Mouse (Mus musculus): ENCODE measurements around the gene Cacnb2. TPM values are rescaled to one million over a fixed set of nuclear protein-coding genes. Genes with fewer than 3 reads are reported as not detected.
A peak's percentile ranks its signal among the peaks of the same experiment; 100 is the strongest.

Cacnb2 gene
- polyA plus RNA-seq (2015; fragmentation: Nextera tagmentation; extraction: Ambion mirVana): 1.5 and 1.7 TPM in 2 replicates

- H3K36me3 ChIP-seq: no peaks in the 10 kb centered on the region
- WGBS: 52% methylated on average over 3 of the region's 3 CpGs
- H3K4me1 ChIP-seq: peaks cover 16% of the 10 kb centered on the region
- H3K27ac ChIP-seq: peak within 1 kb of the TSS; percentile 58; the same call in 1 of the 2 replicates
- peaks cover 31% of the 10 kb centered on the region for H3K27me3 ChIP-seq
- no peak for ATAC-seq (replicated peaks; ENCODE audit: low FRiP score)
- H3K9me3 ChIP-seq (replicated peaks): no peaks in the 10 kb centered on the region
- H3K4me3 ChIP-seq (replicated peaks): peak within 1 kb of the TSS; percentile 65
- peak within 1 kb of the TSS; percentile 97 for H3K4me2 ChIP-seq
- H3K9ac ChIP-seq: peak within 1 kb of the TSS; percentile 59
Measured at GRCm38 (mm10) chr2:14602788-14603187, at the start of gene Cacnb2. Cacnb2 (plus strand) TSS chr2:14603088.

GRCm38 (mm10) chr2:14568020-14568419, 34.9 kb upstream of the Cacnb2 start:
- Histone ChIP-seq H3K4me3 (replicated peaks) (no peak overlapping the region), H3K27me3 (no peaks in the 10 kb centered on the region), H3K9ac (no peak overlapping the region), H3K27ac (no peak overlapping the region), H3K4me1 (no peaks in the 10 kb centered on the region), H3K4me2 (no peak overlapping the region), H3K36me3 (no peaks in the 10 kb centered on the region), H3K9me3 (replicated peaks) (no peaks in the 10 kb centered on the region)
- ATAC-seq (replicated peaks; ENCODE audit: low FRiP score): peak; percentile 71
- 17% methylated on average over 2 of the region's 2 CpGs for WGBS

GRCm38 (mm10) chr2:14571300-14571699, 31.6 kb upstream of the Cacnb2 start:
- no peak for ATAC-seq (replicated peaks; ENCODE audit: low FRiP score)
- Histone ChIP-seq H3K9me3 (replicated peaks) (no peaks in the 10 kb centered on the region), H3K27ac (no peak overlapping the region), H3K4me1 (no peaks in the 10 kb centered on the region), H3K36me3 (no peaks in the 10 kb centered on the region), H3K4me3 (replicated peaks) (no peak overlapping the region), H3K4me2 (no peak overlapping the region), H3K27me3 (no peaks in the 10 kb centered on the region), H3K9ac (no peak overlapping the region)

DNA sequence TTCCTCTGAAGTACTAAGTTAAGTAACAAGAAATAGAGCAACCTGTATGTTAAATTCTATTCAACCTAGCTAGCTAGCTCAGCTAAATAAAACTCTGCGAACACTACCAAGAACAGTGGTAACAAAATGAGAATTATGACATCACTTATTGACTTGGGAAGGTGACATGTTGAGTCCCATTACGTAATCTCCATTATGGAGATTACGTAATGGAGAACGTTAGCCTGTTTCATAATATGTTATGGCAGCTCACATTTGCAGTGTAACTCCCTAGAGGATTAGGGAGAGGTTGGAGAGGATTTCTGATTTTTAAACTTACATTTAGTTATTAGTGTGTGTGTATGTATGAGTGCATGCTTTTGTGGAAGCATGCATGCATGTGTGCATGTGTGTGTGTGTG, 13.3 kb upstream of the Cacnb2 start:
- ATAC-seq (replicated peaks; ENCODE audit: low FRiP score): no peak
- WGBS: 85% methylated on average over 4 of the region's 4 CpGs
- no peaks in the 10 kb centered on the region for H3K36me3 ChIP-seq
- H3K9me3 ChIP-seq (replicated peaks): no peaks in the 10 kb centered on the region
- no peak overlapping the region for H3K4me2 ChIP-seq
- no peaks in the 10 kb centered on the region for H3K27me3 ChIP-seq
- H3K27ac ChIP-seq: no peak overlapping the region
- H3K4me1 ChIP-seq: no peaks in the 10 kb centered on the region
- no peak overlapping the region for H3K4me3 ChIP-seq (replicated peaks)
- H3K9ac ChIP-seq: no peak overlapping the region

GRCm38 (mm10) chr2:14597909-14598563, 4.9 kb upstream of the Cacnb2 start:
- no peaks in the 10 kb centered on the region for H3K27me3 ChIP-seq
- H3K4me2 ChIP-seq: no peak overlapping the region
- no peaks in the 10 kb centered on the region for H3K9me3 ChIP-seq (replicated peaks)
- ATAC-seq (replicated peaks; ENCODE audit: low FRiP score): no peak
- H3K36me3 ChIP-seq: no peaks in the 10 kb centered on the region
- H3K4me1 ChIP-seq: no peaks in the 10 kb centered on the region
- no peak overlapping the region for H3K27ac ChIP-seq
- no peak overlapping the region for H3K9ac ChIP-seq
- H3K4me3 ChIP-seq (replicated peaks): no peak overlapping the region

GRCm38 (mm10) chr2:14603784-14604781, 1.2 kb downstream of the Cacnb2 start:
- ATAC-seq (replicated peaks; ENCODE audit: low FRiP score): peak; percentile 95
- WGBS: under 1% methylated on average over 71 of the region's 83 CpGs
- no peaks in the 10 kb centered on the region for H3K36me3 ChIP-seq
- no peaks in the 10 kb centered on the region for H3K9me3 ChIP-seq (replicated peaks)
- peaks cover 31% of the 10 kb centered on the region for H3K27me3 ChIP-seq
- peaks cover 16% of the 10 kb centered on the region for H3K4me1 ChIP-seq
- peak overlapping the region; percentile 97 for H3K4me2 ChIP-seq
- H3K4me3 ChIP-seq (replicated peaks): peak overlapping the region; percentile 65
- peak overlapping the region; percentile 59 for H3K9ac ChIP-seq
- peak overlapping the region; percentile 58; the same call in 1 of the 2 replicates for H3K27ac ChIP-seq

GRCm38 (mm10) chr2:14604791-14605190, 1.9 kb downstream of the Cacnb2 start:
- peak overlapping the region; percentile 97 for H3K4me2 ChIP-seq
- H3K4me1 ChIP-seq: peaks cover 16% of the 10 kb centered on the region
- H3K9me3 ChIP-seq (replicated peaks): no peaks in the 10 kb centered on the region
- peak; percentile 62 for ATAC-seq (replicated peaks; ENCODE audit: low FRiP score)
- H3K36me3 ChIP-seq: no peaks in the 10 kb centered on the region
- H3K27me3 ChIP-seq: peaks cover 31% of the 10 kb centered on the region
- peak overlapping the region; percentile 65 for H3K4me3 ChIP-seq (replicated peaks)
- peak overlapping the region; percentile 58; the same call in 1 of the 2 replicates for H3K27ac ChIP-seq
- WGBS: under 1% methylated on average over 22 of the region's 22 CpGs
- H3K9ac ChIP-seq: peak overlapping the region; percentile 59

DNA sequence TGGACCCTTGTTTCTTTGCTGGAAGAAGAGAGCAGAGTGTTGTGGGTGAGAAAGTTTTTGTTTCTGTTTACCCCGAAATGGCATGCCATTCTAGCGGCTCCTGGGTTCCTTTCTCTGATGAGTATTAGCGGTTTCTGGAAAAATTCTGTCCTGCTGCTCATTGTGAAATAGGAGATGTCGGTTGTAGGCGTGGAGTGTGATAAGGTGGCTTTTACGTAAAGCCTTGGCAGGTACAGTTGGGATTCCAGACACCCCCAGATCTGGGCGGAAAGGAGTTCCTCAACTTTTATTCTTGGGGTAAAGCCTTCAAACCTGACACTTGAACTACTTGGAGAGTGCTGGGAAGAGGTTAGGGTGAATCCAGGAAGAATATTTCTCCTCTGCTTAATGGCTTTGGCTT, 2.3 kb downstream of the Cacnb2 start:
- H3K27me3 ChIP-seq: peaks cover 31% of the 10 kb centered on the region
- H3K4me2 ChIP-seq: peak overlapping the region; percentile 97
- H3K27ac ChIP-seq: no peak overlapping the region
- peak overlapping the region; percentile 59 for H3K9ac ChIP-seq
- H3K9me3 ChIP-seq (replicated peaks): no peaks in the 10 kb centered on the region
- H3K4me1 ChIP-seq: peaks cover 16% of the 10 kb centered on the region
- 13% methylated on average over 7 of the region's 7 CpGs for WGBS
- ATAC-seq (replicated peaks; ENCODE audit: low FRiP score): no peak
- H3K4me3 ChIP-seq (replicated peaks): peak overlapping the region; percentile 65
- H3K36me3 ChIP-seq: no peaks in the 10 kb centered on the region

DNA sequence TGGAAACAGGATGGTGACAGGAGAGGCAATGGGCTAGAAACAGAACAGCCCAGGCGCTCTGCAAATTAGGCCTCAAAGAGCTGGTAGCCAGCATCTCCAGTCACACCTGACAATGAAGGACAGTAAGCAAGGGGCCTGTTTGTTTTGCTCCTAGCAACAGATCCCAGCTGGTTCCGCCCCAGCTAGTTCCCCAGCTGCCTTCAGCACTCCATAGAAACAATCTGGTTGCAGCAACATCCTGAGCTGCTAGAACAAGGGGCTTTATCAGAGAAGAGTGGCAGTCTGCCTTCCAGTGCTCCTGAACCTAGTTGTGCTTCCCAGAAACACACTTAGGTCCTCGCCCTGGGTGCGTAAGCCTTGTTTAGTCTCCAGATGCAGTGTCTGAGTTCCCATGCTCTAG, 5.7 kb downstream of the Cacnb2 start:
- no peak overlapping the region for H3K4me3 ChIP-seq (replicated peaks)
- no peaks in the 10 kb centered on the region for H3K9me3 ChIP-seq (replicated peaks)
- no peaks in the 10 kb centered on the region for H3K36me3 ChIP-seq
- no peak overlapping the region for H3K9ac ChIP-seq
- no peak for ATAC-seq (replicated peaks; ENCODE audit: low FRiP score)
- H3K4me2 ChIP-seq: no peak overlapping the region
- no peak overlapping the region for H3K27ac ChIP-seq
- 80% methylated on average over 4 of the region's 4 CpGs for WGBS
- H3K27me3 ChIP-seq: peaks cover 28% of the 10 kb centered on the region
- peaks cover 13% of the 10 kb centered on the region for H3K4me1 ChIP-seq

GRCm38 (mm10) chr2:14612705-14613104, 9.8 kb downstream of the Cacnb2 start:
- Histone ChIP-seq H3K9ac (no peak overlapping the region), H3K27ac (no peak overlapping the region), H3K27me3 (no peaks in the 10 kb centered on the region), H3K36me3 (no peaks in the 10 kb centered on the region), H3K4me3 (replicated peaks) (no peak overlapping the region), H3K9me3 (replicated peaks) (no peaks in the 10 kb centered on the region), H3K4me2 (no peak overlapping the region), H3K4me1 (no peaks in the 10 kb centered on the region)
- WGBS: 78% methylated on average over 4 of the region's 4 CpGs
- no peak for ATAC-seq (replicated peaks; ENCODE audit: low FRiP score)

DNA sequence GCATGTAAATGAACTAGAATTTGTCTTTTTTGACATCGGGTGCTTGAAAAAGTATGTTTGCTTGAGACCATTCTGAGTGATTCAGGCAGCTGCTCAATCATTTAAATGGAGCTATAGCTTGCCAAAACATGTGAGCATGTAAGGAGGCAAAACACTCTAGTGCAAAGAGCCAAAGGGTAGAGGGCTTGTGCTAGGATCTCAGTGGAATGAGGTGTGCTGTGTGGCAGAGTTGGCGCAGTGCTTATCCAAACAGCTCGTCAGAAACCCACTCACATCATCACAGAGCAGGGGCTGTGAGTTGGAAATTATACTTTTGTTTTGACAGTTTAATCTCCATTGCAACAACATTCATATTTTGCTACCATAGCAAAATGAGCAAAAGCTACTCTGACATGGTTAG, 13.5 kb downstream of the Cacnb2 start:
- no peak for ATAC-seq (replicated peaks; ENCODE audit: low FRiP score)
- no peak overlapping the region for H3K27ac ChIP-seq
- WGBS: 82% methylated on average over 3 of the region's 3 CpGs

More for the DNA sequence above, 13.5 kb downstream of the Cacnb2 start:
- Histone ChIP-seq H3K4me2 (no peak overlapping the region), H3K9me3 (replicated peaks) (no peaks in the 10 kb centered on the region), H3K4me1 (no peaks in the 10 kb centered on the region), H3K9ac (no peak overlapping the region), H3K36me3 (no peaks in the 10 kb centered on the region), H3K4me3 (replicated peaks) (no peak overlapping the region), H3K27me3 (no peaks in the 10 kb centered on the region)

All from kidney, embryonic 15.5 days (tissue).